Mouse (Mus musculus) embryo, embryonic 11 days (tissue): Measurements from ENCODE around the gene Ppp1r11.
"Not testable (repeated sequence)": the region's sequence is repeated elsewhere in the genome, so short reads cannot be mapped to it uniquely, and the experiment has no call there.

Source experiments
- DNase-seq: peaks from one replicate; pipeline ENCODE4 v3.0.0-alpha.2; 2015

The Ppp1r11 gene

DNA sequence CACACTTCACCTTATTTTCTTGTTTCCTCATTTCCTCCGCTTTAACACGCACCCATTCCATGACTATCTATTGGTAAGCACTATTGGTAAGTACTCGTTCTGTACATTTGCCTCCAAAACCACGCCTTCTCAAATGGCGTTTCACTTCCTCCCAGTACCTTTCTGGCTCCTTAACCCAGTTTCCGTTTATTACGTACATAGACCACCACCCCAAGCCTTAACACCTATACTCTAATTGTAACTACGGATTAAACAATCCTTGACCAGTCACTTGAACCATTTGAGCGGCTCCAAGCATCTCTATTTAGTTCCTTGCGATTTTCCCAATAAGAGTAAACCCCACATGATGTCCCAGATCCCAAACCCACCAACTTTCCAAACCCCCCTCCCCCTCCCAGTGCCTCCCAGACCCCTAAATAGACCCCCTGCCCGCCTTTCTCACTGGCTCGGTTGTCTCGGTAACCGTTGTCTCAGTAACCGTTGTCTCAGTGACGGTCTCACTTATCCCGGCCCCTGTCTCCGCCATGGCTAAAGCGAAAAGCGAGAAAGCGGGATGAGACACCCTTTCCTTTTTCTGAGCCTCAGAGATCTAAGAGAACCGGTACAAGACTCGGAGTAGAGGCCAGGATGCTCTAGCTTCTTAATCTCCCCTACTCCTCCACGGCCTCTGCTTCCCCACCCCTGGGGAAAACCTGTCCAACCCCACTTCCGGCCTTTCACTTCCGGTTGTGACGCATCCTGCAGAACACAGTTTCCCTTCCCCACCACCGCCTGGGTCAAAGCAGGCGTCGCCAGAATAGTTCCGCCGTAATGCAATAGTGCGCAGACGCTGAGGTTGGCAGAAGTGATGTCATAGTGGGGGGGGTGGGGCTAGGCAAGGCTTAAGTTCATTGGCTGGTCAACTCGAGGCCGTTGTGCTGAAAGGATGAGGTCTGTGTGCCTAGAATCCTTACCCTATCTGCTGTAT is at the start of gene Ppp1r11:
Ppp1r11 (minus strand) TSS at position 761 of the 967 bp plus-strand sequence.
- peak; percentile 98 for DNase-seq

GRCm38 (mm10) chr17:37000863-37001262 is 49.3 kb upstream of the Ppp1r11 start, which contains the start of gene Zfp57:
Gene Zfp57, plus strand, starts transcription at chr17:37001163.
- DNase-seq, result no peak

DNA sequence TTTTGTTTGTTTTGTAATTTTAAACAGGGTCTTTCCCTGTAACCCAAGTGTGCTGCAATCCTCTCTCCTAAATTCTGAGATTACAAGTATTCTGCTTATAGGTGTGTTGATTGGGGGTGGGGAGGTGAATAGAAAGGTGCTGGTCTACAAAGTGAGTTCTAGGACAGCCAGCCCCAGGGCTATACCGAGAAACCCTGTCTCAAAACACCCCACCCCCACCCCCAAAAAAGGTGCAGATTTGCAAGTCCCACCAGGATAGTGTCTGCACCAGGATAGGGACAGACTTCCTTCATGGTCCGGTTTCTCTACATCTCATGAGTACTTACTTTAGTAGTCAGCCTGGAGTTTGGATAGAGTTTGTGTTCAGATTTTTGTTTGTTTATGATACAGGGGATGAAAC is 46.9 kb upstream of the Ppp1r11 start:
- DNase-seq, result no peak

- peak; percentile 91 for DNase-seq
Measured at GRCm38 (mm10) chr17:36997033-36997735, 45.6 kb upstream of the Ppp1r11 start.

DNA sequence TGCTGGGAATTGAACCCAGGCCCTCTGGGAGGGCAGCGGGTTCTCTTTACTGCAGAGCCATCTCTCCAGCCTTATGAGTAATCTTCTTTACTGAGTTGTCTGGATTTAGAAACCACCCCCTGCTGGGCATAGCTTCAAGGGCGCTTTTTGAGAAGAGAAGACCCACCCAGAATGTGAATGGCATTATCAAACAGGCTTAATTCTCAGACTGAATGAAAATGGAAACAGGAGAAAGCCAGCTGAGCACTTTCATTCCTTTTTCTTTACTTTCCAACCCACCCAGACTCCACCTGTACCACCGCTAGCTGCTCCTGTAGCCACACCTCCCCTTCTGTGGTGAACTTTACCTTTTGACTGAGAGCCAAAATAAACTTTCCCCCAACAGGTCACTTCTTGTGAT is 43.9 kb upstream of the Ppp1r11 start:
- no peak for DNase-seq

DNA sequence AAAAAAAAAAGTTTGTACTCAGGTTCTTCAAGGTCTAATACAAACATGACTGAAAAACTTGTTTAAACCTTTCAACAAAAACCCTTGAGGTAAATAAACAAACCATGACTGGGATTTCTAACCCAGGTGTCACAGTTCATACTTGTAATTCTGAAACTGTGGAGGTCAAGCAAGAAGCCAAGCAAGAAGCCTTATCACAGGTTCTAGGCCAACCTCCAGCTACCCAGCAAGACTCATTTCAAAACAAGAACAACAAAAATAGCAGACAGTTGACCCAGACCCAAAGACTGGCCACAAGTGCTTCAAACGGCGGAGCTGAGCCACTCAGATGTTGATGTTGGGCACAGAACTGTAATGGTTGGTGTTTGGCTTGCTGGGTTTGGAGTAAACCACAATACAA is 43.0 kb upstream of the Ppp1r11 start:
- DNase-seq, result no peak

GRCm38 (mm10) chr17:36993770-36994325 is 42.3 kb upstream of the Ppp1r11 start:
- no peak for DNase-seq

DNA sequence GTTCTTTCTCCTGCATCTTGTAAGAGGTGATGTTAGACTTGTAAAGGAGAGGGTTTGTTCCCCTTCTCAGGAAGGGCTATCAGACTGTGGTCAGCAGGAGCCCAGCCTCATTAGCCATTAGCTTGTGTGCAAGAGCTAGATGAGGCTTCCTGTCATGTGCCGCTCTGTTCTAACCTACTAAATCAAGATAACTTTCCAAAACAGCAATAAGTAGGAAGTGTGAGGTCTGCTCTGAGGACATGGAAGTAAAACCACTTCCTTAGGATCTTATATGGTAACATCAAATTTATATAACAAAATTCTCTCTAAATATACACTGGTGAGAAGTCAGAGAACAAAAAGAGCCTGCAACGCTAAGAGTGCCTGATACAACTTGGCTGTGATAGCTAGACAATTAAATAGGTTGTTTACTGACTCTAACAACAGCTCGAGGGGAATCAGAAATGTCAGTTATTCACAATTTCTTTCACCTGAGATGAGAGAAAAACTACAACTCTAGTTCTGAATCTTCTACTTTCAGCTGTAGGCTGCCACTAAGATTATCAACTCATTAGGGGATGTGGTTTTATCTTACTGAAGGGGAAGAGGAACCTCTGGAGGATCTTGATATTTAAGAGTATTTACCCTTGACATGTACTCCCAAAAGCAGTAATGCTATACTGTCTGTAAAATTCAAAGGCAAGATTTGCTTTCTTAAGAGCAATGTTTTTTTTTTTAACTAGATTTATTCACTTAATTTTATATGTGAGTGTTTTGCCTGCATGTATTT is 41.0 kb upstream of the Ppp1r11 start:
- no peak for DNase-seq

DNA sequence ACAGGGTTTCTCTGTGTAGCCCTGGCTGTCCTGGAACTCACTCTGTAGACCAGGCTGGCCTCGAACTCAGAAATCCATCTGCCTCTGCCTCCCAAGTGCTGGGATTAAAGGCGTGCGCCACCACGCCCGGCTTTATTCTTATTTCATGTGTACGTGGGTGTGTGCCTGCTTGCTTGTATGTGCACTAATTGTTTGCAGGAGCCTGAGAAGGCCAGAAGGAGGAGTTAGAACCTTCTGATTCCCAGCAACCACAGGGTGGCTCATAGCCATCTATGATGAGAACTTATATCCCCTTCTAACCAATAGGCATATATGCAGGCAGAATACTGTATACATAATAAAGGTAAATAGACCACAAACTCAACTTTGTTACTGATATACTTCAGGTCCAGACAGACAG is 39.1 kb upstream of the Ppp1r11 start:
- not testable (repeated sequence) for DNase-seq

- no peak for DNase-seq
Measured at GRCm38 (mm10) chr17:36989437-36989836, 37.9 kb upstream of the Ppp1r11 start, which contains the start of gene H2-M5. Gene H2-M5, minus strand, starts transcription at chr17:36989537.

GRCm38 (mm10) chr17:36988475-36988874 is 36.9 kb upstream of the Ppp1r11 start:
- peak; percentile 7 for DNase-seq

GRCm38 (mm10) chr17:36982253-36983155 is 31.0 kb upstream of the Ppp1r11 start:
- peak; percentile 6 for DNase-seq

GRCm38 (mm10) chr17:36981845-36982244 is 30.3 kb upstream of the Ppp1r11 start:
- DNase-seq, result peak; percentile 47

DNA sequence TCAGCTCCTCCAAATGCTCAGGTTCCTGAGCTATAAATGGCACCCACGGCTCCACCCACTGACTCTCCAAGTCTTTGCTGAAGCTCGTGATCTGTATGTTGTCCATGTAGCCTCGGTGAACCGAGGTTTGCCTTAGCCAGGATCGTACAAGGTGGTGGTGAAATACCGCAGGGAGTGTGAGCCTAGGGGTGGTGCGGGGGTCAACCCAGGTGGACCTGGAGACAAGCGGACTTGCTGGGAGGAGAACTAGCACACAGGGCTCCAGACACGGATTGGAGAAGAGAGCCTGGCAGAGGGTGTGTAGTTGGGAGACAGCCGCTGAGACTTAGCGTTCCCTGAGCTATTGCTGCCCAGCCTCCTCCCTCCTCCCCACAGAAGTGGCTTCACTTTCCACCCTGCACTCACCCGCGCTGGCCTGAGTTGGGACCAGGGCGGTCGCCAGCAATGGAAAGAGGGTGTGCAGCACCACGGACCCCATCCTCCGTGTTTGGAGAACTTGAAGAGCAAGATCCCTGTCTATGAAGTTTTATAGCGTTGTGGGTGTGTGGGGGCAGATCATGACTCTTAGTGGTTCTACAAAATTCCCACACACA is 29.8 kb upstream of the Ppp1r11 start, which contains the start of gene 2410137M14Rik:
2410137M14Rik (minus strand) TSS at position 17 of the 593 bp plus-strand sequence.
- DNase-seq, result peak; percentile 14

DNA sequence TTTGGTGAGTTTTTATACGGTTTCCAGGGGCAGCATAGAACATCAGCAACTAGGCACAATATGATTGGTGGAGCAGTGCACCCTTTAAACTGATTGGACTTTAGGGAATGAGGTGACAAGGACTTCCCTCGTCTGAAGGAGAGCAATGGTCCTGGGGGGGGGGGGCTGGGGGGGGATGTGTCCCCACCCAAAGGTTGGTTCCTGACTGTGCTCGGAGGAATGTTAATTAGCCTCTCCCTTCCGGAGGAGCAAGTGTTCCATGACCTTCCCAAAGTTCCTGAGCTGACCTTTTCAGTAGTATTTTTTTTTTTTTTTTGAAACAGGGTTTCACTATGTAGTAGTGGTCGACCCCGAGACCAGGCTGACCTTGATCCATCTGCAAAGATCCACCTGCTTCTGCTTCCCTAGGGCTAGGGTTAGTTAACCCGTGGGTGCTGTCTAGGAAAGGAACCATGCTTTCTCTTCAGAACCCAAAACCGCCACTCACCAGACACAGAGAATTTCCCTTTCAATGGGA is 21.8 kb upstream of the Ppp1r11 start:
- no peak for DNase-seq

DNA sequence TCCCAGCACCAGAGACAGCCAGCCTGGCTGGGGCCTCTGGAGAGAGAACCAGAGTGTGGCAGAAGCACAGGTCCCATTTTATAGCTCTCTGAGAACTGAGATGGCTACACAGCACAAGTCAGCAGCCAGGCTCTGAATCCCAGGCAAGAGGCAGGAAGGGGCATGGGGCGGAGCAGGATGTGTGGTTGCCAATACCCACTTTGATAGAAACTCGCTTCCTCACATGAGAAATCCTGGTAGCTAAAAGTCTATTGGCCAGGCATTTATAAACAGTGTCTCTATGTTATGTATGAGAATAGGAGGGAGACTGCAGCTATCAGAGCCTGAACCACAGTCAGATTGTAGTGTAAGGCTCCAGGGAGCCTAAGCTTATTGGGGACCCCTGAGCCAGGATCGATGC is 21.2 kb upstream of the Ppp1r11 start:
- no peak for DNase-seq

DNA sequence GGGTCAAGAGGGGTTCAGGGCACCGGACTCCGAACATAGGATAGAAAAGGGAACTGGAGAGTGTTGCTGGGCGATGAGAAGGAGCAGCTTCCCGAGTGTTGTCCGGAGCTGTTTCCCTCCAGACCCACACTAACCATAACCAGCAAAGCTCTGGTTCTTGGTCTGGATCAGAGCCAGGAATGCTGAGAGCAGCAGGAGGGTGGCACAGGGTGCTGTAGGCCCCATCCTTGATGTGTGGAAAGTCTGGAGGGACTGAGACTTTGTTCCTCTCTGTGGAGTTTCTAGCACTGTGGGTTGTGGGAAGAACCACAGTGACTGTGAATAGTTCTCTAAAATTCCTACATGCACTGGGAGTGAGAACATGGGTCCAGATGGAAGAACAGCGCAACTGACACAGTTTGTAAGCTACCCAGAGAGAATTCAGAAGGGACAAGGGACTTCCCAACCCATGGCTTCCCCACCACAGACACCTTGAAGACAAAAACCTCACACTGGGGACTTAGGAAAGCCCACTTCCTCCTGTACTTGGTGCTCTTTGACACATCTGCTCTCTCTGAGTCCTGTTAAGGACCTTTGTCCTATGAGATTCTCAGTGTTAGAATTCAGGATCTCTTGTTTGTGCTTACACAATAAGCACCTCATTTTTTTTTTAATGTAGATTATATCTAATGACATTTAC is 19.8 kb upstream of the Ppp1r11 start:
- DNase-seq, result no peak

DNA sequence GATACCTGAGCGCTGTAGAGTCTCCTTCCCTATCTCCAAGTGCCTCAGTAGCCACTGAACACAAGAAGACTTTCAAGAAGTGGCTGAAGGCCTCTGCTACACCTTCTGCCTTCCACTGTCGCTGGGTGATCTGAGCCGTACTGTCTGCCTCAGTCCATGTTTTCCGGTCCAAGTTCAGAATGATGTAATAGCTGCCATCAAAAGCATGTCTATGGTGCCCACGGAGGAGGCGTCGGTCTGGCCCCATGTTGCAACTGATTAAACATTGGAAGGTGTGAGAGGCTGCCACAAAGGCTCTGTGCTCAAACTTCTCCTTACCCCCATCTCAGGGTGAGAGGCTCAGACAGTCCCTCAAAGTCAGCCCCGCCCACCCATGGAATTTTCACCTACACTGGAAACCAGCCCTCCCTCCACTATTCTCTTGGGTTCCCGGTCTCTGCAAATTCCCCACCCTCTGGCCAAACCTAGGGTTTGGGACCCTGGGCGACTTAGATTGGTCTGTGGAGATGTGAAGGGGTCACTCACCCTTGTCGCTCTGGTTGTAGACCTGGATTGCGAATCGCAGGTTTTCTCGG is 18.9 kb upstream of the Ppp1r11 start:
- no peak for DNase-seq

DNA sequence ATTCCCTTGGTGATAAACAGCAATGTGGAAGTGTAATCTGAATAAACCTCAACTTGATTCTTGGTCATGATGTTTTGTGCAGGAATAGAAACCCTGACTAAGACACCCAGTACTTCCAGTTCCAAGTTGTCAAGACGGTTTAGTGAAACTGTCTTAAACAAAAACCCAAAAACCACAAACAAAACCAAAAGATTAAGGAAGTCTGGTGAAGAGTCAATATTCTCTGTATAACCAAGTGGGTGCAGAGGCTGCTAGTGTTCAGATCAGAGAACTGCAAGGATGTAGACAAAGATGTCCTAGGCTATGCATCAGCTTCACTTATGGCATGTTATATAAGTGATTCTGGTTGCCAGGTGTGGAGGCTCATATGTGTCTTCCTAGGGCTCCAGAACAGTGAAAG is 15.3 kb upstream of the Ppp1r11 start:
- no peak for DNase-seq

DNA sequence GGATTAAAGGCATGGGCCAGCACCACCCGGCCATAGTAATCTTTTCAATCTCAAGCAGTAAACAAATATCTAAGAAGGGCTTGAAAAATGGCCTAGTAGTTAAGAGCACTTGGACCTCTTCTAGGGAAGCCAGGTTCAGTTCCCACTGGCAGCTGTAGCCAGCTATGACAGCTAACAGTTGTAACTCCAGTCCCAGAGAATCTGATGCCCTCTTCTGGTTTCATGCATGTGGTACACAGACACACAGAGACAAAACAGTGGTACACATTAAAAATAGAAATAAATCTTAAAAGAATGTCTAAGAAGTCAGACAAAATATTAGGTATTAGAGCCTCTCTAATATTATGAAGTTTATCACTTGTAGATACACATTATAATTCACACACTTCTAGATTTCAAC is 9.6 kb upstream of the Ppp1r11 start:
- DNase-seq, result no peak
